Mouse (Mus musculus) limb, embryonic 10.5 days (tissue): ENCODE data around the gene Atp5g3. TPM values are rescaled to one million over a fixed set of nuclear protein-coding genes. Genes with fewer than 3 reads are reported as not detected.

Experiments used
- DNase-seq: peaks from one replicate; pipeline ENCODE4 v3.0.0-alpha.2; 2017; ENCODE audit warnings: low spot score
- H3K27ac ChIP-seq: fragments of 300-500 bp; sonication (generic); 2 replicates; pipeline ENCODE4 v1.5.1; 2016; ENCODE audit warnings: mild to moderate bottlenecking
- H3K27me3 ChIP-seq: fragments of 300-500 bp; sonication (generic); 2 replicates; pipeline ENCODE4 v1.6.1; 2016; ENCODE audit warnings: low read depth, mild to moderate bottlenecking; ENCODE audit not compliant: poor library complexity, severe bottlenecking
- H3K36me3 ChIP-seq: fragments of 300-500 bp; sonication (generic); 2 replicates; pipeline ENCODE4 v1.6.1; 2016; ENCODE audit warnings: mild to moderate bottlenecking, moderate library complexity
- H3K4me1 ChIP-seq: fragments of 300-500 bp; sonication (generic); 2 replicates; pipeline ENCODE4 v1.6.1; 2016
- H3K4me3 ChIP-seq: fragments of 300-500 bp; sonication (generic); 2 replicates; pipeline ENCODE4 v1.5.1; 2016; ENCODE audit warnings: mild to moderate bottlenecking, moderate library complexity
- H3K9me3 ChIP-seq: fragments of 300-500 bp; sonication (generic); replicated peaks from 2 replicates; pipeline ENCODE4 v1.6.1; 2016; ENCODE audit warnings: mild to moderate bottlenecking
- WGBS: fragments of 180-500 bp; shearing (Covaris S2); methylation state at CpG from one replicate; pipeline ENCODE4 v1.1.7; 2016; 5-methylcytosine and 5-hydroxymethylcytosine counted together
- polyA plus RNA-seq: library from polyadenylated mRNA; unstranded; fragments of >200 nt; fragmentation: Nextera tagmentation; extraction: Ambion mirVana; gene quantifications from 2 replicates; pipeline ENCODE4 v1.2.1, GENCODE M21; 2016

Gene Atp5g3
- polyA plus RNA-seq, 1 experiment from 2014 or later = 886 TPM

GRCm38 (mm10) chr2:73892464-73893296, 18.4 kb downstream of the Atp5g3 start, which contains the start of gene Atf2:
Gene Atf2, minus strand, starts transcription at chr2:73892639.
- under 1% methylated on average over 63 of the region's 63 CpGs for WGBS
- H3K27ac ChIP-seq = peak within 1 kb of the TSS; percentile 97
- DNase-seq = peak; percentile 97
- H3K4me1 ChIP-seq = peaks cover 9% of the 10 kb centered on the region; the same call in 1 of the 2 replicates
- H3K4me3 ChIP-seq = peak within 1 kb of the TSS; percentile 96
- H3K9me3 ChIP-seq = no peaks in the 10 kb centered on the region
- peaks cover 17% of the 10 kb centered on the region for H3K36me3 ChIP-seq
- H3K27me3 ChIP-seq = no peaks in the 10 kb centered on the region

GRCm38 (mm10) chr2:73891701-73892463, 19.2 kb downstream of the Atp5g3 start:
- no peaks in the 10 kb centered on the region for H3K27me3 ChIP-seq
- H3K36me3 ChIP-seq = peaks cover 17% of the 10 kb centered on the region
- H3K4me3 ChIP-seq = peak overlapping the region; percentile 96
- peak overlapping the region; percentile 97 for H3K27ac ChIP-seq
- H3K4me1 ChIP-seq = peaks cover 9% of the 10 kb centered on the region; the same call in 1 of the 2 replicates
- H3K9me3 ChIP-seq = no peaks in the 10 kb centered on the region
- DNase-seq = no peak
- WGBS = under 1% methylated on average over 54 of the region's 54 CpGs

GRCm38 (mm10) chr2:73885997-73886396, 25.1 kb downstream of the Atp5g3 start:
- H3K4me3 ChIP-seq = no peak overlapping the region
- no peak overlapping the region for H3K27ac ChIP-seq
- peaks cover under 1% of the 10 kb centered on the region; the same call in 1 of the 2 replicates for H3K4me1 ChIP-seq
- no peaks in the 10 kb centered on the region for H3K27me3 ChIP-seq
- DNase-seq = no peak
- peaks cover 21% of the 10 kb centered on the region for H3K36me3 ChIP-seq
- 82% methylated on average over 2 of the region's 2 CpGs for WGBS
- H3K9me3 ChIP-seq = no peaks in the 10 kb centered on the region

GRCm38 (mm10) chr2:73877891-73878290, 33.2 kb downstream of the Atp5g3 start:
- WGBS = 91% methylated on average over 2 of the region's 2 CpGs
- Histone ChIP-seq H3K9me3 (no peaks in the 10 kb centered on the region), H3K4me1 (no peaks in the 10 kb centered on the region), H3K36me3 (peaks cover 51% of the 10 kb centered on the region), H3K27ac (no peak overlapping the region), H3K27me3 (no peaks in the 10 kb centered on the region), H3K4me3 (no peak overlapping the region)
- no peak for DNase-seq

GRCm38 (mm10) chr2:73867764-73868487, 43.2 kb downstream of the Atp5g3 start:
- H3K27ac ChIP-seq = no peak overlapping the region
- no peak overlapping the region for H3K4me3 ChIP-seq
- no peak for DNase-seq
- peaks cover 63% of the 10 kb centered on the region for H3K36me3 ChIP-seq
- H3K4me1 ChIP-seq = no peaks in the 10 kb centered on the region
- 85% methylated on average over 16 of the region's 16 CpGs for WGBS
- H3K9me3 ChIP-seq = no peaks in the 10 kb centered on the region
- H3K27me3 ChIP-seq = no peaks in the 10 kb centered on the region

- no peaks in the 10 kb centered on the region for H3K27me3 ChIP-seq
- no peaks in the 10 kb centered on the region for H3K9me3 ChIP-seq
- H3K4me1 ChIP-seq = no peaks in the 10 kb centered on the region
- no peak overlapping the region for H3K27ac ChIP-seq
- H3K4me3 ChIP-seq = no peak overlapping the region
- peaks cover 30% of the 10 kb centered on the region for H3K36me3 ChIP-seq
- WGBS = 90% methylated on average over 4 of the region's 4 CpGs
- DNase-seq = no peak
Measured at GRCm38 (mm10) chr2:73860046-73860624, 51.0 kb downstream of the Atp5g3 start.

Other genes with a start within 250 kb of the Atp5g3 start
- 32.7 and 38.7 TPM in 2 replicates for gene Chn1, start 136.0 kb downstream of the Atp5g3 start, polyA plus RNA-seq
- gene Atf2, start 18.7 kb downstream of the Atp5g3 start, polyA plus RNA-seq = 71.8 and 85.3 TPM in 2 replicates